Mouse (Mus musculus) frontal cortex, adult 2 months (tissue): ENCODE data around the gene Tas2r134. TPM values are rescaled to one million over a fixed set of nuclear protein-coding genes. Genes with fewer than 3 reads are reported as not detected.

ENCODE experiments used
- DNase-seq, 2 experiments: peaks; one replicate each; pipeline ENCODE4 v3.0.0; 2022; ENCODE audit warnings: low spot score in 1 of 2; ENCODE audit errors: extremely low spot score in 1 of 2
- polyA plus RNA-seq: library from polyadenylated mRNA; depleted of rRNA; stranded (reverse); fragments of >200 nt; gene quantifications from 2 replicates; pipeline ENCODE4 v1.2.3, GENCODE M21; 2012; rRNA removed

Gene Tas2r134
- polyA plus RNA-seq, result not detected in 2 replicates

DNA sequence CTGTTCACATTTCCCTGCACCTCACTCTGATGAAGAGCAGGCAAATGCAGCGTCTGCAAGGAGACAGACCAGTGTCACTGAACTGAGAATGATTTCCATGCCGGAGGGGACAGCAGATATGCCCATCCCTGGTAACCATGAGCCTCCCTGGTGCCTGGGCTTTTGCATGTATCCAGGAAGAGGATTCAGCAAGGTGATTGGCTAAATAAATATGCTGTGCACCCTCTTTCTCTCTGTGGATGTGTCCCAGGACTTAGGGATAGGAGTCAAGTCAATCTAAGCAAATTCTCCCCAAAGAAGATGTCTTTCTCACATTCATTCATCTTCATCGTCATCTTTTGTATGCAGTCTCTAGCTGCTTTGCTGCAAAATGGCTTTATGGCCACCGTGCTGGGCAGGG lies at the start of gene Tas2r134:
Gene Tas2r134, plus strand, starts transcription at position 301 of the 400 bp plus-strand sequence.
- no peak for DNase-seq

DNA sequence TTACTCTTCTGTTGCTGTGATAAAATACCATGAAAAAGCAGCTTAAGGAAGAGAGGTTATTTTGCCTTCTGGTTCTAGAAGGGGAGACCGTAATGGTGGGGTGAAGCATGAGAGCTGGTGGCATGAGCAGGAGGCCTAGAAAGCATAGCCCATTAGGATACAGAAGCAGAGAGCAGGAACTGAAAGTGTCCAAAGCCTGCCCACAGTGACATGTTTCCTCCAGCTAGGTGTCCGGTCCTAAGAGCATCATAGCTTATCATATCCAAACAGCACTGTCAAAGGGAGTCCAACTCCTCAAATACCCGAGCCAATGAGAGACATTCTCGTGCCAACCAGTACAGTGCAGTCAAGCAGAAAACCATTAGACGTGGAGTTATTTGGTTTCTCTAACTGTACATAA lies 47.5 kb upstream of the Tas2r134 start:
- DNase-seq, result no peak

DNA sequence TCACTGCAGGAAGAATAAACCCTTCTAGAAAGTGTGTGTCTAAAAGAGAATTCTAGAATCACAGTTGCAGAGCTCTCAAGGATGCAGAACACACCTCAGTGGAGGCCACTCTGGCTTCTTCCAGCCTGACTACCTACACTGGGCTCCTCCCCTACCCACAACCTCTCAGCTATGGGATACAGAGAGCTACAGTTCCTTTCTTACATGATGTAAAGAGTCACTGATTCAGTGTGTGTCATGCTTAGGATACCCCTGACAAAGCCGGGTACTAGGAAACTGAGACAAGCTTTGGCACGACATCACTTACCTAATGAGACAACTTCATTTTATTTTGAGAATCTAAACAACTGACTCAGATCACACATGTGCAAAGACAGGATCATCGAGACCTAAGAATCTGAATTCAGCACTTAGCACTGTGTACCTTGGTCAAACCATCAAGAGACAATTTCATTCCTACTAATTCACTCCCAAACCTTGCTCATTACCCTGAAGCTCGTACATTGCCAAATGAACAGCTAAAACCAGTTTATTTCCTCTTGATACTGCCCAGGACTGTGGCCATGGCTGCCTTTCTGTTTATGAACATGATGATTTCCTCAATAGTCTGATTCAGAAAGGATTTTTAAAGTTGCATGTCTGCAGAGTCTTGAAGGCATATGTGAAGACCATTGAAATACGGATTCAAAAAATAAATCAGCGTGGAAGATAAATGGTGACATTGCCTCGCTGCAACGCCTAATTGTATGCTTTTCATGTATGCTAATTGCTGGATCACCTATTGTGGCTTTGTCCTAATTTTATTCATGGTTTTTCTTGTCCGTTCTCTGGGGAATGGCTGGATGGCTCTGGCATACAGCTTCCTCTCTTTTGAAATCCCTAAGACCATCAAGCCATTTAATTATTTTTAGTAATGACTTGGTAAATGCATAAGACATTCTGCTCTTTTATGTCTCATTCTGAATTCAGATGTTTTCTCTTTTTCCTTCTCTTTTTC lies 43.0 kb upstream of the Tas2r134 start:
- DNase-seq, result no peak

DNA sequence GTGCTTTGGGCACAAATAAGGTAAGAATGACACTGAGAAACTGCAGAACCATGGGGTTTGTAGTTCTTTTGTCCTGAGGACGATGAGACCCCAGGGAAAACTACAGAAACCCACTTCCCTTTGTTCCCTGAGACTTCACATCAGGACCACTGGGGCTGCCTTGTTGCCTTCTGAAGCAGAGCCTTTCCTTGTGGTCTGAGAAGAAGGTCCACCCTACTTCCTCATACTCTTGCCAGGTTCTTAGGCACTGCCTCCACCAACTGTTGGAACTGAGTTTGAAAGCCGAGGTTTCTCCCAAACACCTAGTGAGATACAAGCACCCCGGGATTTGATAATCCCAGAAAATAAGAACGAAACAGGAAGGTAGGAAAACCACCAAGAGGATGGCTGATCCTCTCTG lies 39.0 kb upstream of the Tas2r134 start:
- no peak for DNase-seq

DNA sequence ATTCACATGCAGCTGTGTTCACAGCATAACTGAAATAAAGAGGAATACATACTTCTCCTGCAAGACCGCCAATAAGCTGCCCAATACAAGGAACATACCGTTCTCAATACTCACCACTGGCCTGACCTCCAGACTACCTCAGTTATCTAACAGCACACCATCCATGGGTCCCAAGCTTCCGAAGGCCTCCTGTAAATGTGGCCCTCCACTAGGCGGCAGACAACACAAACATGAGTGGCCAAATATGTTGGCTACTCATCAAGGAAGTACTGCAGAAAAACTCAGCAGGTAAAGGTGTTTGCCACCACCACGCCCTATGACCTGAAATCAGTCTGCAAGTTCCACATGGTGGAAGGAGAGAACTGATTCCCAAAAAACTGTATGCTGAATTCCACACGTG lies 38.4 kb upstream of the Tas2r134 start:
- DNase-seq, result no peak

DNA sequence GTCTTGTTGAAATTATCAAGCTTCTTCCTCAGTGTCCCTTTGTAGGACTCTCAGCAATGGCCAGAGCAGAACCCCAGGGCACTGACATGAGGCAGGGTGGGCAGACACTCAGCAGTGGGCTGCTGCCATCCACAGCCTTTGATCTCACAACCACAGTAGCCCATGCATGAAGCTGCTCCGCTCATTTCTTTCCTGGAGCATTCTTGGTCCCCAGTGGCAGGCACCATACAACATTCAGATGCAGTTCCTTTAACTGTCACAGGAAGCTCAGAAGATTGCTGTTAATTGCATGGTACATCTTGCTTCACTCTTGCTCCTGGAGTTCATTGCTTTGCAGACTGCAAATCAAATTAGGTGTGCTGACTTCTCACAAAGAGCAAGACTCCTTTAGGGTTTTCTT lies 37.7 kb upstream of the Tas2r134 start:
- DNase-seq, result no peak

DNA sequence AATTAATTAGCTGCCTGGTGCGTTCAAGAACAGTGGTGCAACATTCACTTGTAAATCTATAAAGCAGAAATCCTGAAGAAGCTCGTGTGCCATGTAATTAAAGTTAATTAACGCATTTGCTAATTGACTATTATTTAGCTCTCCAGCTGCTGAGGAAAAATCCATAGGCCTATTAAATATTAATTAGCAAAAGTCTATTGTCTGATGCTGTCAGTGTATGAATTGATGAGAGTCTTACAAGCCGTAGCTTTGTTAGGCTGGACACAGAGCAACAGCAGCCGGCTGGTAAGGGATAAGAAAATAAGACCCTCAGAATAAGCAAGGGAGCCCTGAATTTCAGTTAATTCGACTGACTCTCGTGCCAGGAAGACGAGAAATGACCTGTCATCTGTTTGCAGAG lies 37.0 kb upstream of the Tas2r134 start:
- DNase-seq, result no peak

DNA sequence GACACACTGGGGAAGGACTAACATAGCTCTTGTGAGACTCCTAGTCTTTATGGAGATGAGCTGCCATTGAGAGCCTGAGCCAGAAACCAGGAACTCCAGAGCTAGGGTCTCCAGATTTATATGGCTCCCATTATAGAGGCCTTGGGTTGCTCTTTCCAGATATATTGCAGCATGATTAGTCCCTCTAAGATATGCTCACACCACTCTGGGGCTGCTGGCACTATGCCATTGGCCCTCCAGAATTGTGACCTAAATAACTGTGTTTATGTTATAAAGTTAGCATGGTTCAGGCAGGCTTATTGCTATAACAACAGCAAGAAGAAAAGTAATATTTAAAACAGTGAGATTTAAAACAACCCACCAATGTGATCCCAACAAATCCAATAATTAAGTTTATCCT lies 35.2 kb upstream of the Tas2r134 start:
- DNase-seq, result no peak

DNA sequence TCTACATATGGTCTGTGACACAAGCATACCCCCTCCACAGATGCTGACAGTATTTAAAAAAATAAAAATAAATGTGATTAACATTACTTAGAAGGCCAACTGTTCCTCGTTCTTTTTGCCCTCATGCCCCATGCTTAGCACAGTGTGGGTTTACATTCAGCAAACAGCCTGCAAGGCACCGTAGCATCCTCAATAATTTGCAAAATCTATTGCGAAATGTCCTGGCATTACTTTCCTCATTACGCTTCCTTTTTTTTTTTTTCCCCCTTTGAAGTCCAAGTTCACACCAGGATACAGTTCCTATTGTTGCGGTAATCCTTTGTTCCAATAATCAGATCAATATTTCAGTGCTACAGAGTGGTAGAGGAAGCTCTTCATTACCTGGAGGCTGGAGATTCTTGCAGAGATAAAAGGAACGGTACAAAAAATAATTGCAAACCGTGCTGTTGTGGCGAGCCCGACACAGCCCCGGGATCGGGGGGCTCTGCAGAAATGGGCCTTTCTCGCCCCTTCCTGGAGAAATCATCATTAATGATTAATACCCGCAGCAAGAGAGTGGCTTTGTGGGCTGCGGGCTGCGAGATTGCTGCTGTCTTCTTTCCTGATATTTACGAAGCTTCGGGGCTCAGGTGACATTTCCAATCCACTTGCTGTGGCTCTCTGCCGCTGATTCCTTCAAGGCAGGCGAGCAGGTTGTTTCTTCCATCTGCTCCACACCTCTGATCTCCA lies 27.7 kb upstream of the Tas2r134 start:
- DNase-seq, result no peak

DNA sequence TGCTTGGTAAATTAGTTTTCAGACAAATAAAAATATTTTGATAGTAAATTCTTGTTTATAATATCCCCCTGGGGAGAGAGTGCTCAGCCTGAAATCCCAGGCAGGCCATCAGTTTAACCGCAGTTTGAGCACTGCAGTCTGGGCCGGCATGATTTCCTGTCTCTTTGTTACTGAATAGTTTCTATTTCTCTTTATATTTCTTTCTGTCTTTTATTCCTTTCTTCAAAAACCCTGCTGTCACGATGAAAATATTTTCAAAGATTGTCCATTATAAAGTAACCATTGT lies 27.2 kb upstream of the Tas2r134 start:
- DNase-seq, result no peak

DNA sequence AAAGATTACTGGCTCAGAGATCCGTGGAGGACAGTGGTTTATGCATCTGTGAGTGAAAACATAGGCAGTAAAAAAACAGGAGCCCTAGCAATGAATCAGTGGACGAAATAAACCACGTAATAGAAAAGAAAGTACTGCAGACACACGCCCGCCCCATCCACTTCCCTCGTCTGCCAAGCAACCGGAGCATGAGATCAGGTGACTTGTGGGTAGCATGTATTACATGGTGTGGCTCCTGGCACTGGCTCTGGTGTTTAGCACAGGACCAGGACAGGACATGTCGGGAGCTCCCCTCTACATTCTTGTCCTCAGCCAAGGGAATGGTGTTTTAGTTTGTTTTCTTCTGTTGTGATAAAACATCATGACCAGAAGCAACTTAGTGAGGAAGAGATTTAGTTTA lies 26.4 kb upstream of the Tas2r134 start:
- DNase-seq, result no peak

DNA sequence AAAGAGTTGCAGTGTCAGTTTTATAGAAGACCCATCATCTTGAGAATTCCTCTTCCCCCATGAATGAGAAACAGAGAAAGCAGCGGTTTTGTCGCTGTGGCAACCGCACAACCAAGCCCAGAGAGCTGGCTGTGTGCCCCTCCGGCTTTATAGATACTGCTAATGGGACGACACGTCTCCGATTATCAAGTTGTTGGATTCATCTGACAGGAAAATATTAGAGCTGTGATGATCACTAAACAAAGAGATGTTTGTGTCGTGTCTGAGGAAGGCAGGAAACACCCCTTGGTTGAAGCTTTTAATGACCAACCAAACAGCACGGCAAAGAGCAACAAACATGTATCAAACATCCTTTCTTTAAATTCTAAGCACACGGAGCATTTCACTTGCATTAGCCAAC lies 17.0 kb upstream of the Tas2r134 start:
- peak in 1 of 2 experiments; percentile 15 for DNase-seq

DNA sequence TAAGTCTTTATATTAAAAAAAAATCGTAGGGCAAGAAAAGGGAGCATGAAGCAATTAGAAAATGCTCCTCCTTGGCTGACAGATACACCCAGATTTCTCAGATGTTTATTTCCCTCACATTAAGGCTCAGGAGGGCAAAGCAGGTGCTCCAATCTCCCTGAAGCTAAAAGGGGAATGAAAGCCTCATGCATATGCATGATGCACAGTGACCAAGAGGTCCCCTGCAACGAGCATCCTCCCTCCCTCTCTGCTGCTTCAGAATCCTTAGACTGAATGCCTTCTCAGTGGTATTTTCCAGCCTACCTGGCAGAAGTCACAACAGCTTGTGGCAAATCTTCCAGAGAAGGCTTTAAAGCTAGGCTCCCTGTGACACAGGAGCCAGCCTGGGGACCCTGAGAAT lies 16.4 kb upstream of the Tas2r134 start:
- DNase-seq, result no peak

DNA sequence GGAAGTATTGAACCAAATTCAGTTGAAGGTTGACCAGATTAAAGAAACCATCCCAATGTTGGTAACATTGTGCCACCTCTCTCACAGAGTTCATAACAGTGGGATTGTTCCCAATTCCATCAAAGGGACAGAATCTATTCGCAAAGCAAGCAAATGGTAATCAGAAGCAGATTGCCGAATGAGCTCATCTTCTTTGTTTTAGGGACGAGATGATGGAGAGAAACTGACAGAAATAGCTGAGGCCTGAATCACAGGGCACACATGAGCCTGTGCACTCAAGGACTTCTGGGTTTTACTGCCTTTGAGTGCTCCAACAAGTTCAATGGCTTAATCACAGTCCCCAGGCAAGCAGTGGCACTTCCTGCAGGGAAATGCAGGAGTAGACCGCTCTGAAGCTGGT lies 13.6 kb upstream of the Tas2r134 start:
- DNase-seq, result no peak

DNA sequence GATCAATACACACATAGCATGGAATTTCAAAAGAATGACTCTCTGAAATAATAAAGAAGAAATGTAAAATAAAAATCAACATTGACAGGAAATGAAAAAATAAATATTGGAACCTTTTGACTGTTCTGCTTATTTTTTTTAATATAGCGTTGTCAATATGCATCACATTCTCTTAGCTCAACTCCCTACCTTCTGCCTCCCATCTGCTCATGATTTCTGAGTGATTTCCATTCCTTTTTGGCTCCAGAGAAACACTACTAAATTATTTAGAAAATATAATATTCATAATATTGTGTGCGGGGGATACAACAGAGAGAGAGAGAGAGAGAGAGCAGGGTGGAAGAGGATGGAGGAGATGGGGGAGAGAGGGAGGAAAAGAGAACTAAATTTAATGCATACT lies 5.4 kb upstream of the Tas2r134 start:
- DNase-seq, result no peak

DNA sequence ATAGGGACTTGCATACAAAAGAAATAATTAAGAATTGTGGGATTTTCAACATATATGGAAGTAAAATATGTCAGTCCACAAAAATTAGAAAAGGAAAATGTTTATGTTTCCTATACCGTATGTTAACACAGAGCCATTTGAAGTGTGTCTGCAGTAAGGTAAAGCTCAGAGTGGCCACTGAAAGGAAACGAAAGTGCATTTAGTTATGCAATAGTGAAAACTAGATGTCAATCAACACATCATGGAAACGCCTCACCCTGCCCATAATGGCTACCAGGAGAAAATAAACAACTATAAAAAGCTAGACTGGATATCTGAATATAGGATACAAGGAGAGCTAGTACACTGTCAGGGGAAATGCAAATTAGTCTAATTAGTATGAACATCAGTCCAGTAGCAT lies 1.3 kb upstream of the Tas2r134 start:
- DNase-seq, result no peak

DNA sequence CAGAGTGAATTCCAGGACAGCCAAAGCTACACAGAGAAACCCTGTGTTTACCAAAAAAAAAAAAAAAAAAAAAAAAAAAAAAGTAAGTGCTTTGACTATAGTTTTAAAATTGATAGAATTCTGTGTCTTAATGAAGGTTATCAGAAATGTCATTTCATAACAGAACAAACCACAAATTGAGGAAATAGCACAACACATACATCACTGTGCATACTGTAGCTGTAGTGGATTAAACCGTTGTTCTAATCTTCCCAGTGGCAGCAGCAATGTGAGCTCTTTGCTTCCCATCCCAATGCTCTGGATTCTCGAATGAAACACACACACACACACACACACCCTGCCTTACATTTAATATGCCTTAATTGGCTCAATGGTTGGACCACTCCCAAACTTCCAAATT lies 4.1 kb downstream of the Tas2r134 start:
- DNase-seq, result no peak

DNA sequence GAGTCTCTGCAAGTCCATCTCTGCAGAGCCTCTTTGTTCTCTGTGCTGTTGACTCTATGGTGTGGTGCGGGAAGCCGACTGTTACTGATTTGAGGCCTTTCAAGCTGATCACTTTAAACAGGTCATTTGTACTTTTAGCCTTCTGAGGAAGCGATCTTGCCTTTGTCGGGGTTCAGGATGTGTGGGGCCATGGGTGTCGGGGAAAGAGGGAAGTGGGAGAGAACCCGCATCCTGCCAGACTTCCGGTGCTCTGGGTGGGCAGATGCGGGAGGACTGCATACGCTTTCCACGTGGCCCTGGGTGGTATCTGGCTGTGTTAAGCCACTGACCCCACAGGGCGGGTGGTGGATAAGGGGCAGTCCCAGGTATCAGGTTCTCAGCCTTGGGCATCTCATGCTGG lies 10.4 kb downstream of the Tas2r134 start:
- DNase-seq, result no peak

DNA sequence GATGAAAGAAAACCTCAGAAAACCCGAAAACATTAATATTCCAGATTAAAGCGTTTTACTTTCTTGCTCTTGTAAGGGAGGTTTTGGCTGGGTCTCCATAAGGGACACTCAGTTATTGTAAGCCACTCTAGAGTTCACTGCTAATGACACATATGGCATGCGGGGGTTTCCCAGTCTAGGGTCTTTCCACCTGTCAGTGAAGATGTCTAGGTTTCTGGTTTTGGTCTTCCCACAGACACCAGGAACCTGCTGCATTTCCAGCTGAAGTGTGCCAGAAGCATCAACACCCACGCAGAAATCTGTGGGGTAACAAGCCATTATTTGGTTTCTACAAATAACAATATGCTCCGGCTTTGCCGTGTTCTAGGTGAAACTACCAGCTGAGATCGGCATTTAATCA lies 14.3 kb downstream of the Tas2r134 start:
- no peak for DNase-seq

DNA sequence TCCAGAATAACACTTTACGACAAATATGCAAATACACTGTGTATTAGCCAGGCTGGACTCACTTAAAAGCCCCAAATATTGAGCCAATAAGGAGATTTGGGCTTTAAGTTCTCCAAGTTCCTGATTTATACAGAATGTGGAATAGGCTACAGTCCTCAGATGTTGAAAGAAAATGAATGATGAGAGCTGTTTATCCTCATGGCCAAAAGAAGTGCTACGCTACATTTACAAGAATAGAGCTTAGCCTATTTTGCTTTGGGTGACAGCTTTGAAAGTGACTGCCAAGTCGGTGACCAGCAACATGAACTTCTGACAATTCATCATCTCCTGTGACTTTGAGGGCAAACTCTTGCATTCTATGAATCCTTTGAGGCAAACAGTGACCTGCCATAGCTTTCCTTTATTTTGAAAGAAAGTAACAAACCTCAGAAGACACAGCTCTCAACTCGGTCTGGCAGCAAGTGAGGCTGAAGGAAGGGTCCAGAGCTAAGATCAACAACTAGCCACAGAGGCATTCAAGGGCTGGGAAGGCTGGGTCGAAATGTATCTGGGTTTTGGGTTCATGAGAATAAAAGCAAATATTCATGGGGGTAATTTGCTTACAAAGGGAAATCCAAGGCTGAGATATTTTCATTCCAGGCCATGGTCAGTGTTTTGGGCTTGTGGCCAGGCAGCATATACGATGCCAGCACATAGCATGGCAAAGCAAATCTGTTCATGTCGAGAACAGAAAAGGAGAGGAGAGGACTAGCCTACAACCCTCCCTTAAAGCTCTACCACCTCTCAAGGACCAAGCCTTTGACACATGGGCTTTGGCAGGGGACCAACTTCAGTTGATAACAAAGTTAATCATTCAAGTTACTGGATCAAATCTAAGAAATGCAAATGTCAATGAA lies 16.2 kb downstream of the Tas2r134 start:
- DNase-seq, result no peak

DNA sequence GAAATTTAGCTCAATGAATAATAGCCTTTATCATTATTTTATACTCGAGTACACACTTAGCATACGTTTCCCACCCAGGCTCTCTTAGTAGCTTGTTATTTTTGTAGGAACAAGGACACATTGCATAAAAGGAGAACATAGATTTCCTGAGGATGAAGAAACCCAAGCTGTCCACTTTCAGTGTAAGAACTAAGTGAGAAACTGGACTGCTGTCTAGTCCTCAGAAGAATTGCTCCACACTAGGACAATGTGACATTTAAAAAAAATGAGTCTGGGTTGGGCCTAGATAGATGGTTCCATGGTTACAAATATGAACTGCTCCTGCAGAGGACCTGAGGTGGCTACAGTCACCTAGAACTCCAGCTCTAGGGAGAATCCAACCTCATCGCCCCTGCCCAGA lies 20.7 kb downstream of the Tas2r134 start:
- DNase-seq, result no peak
